Mouse (Mus musculus): ENCODE results near the gene Polr1d. TPM values are rescaled to one million over a fixed set of nuclear protein-coding genes. Genes with fewer than 3 reads are reported as not detected.

The Polr1d gene
- total and polyA plus RNA-seq, 3 experiments, result 107 to 188 (median 131) TPM

GRCm38 (mm10) chr5:147066965-147067364, 9.9 kb upstream of the Polr1d start:
- Histone ChIP-seq H3K4me3 (ENCODE audit: low read depth, low read length) (no peak overlapping the region), H3K36me3 (replicated peaks) (peaks cover 39% of the 10 kb centered on the region), H3K9me3 (replicated peaks) (no peaks in the 10 kb centered on the region), H3K4me1 (ENCODE audit: insufficient read depth, low read depth, low read length) (peaks cover 14% of the 10 kb centered on the region), H3K27me3 (ENCODE audit: insufficient read depth, low read length) (no peaks in the 10 kb centered on the region)
- no peak for TF ChIP-seq TAL1 (conservative IDR thresholded peaks at IDR 0.05; ENCODE audit: low read depth, low read length)
- no peak for DNase-seq (ENCODE audit: low spot score)
- ATAC-seq (ENCODE audit: extremely low read depth, insufficient number of reproducible peaks, low FRiP score, poor library complexity, severe bottlenecking), result no peak

- DNase-seq (ENCODE audit: low spot score) (no peak), ATAC-seq (ENCODE audit: extremely low read depth, insufficient number of reproducible peaks, low FRiP score, poor library complexity, severe bottlenecking) (no peak)
- H3K4me3 ChIP-seq (ENCODE audit: low read depth, low read length), result no peak overlapping the region
- H3K27me3 ChIP-seq (ENCODE audit: insufficient read depth, low read length), result no peaks in the 10 kb centered on the region
- H3K36me3 ChIP-seq (replicated peaks), result peaks cover 44% of the 10 kb centered on the region
- H3K4me1 ChIP-seq (ENCODE audit: insufficient read depth, low read depth, low read length), result peaks cover 14% of the 10 kb centered on the region
- no peaks in the 10 kb centered on the region for H3K9me3 ChIP-seq (replicated peaks)
- no peak for TF ChIP-seq CTCF (IDR thresholded peaks at IDR 0.05; ENCODE audit: low read depth, low read length)
- no peak for TF ChIP-seq GATA1 (IDR thresholded peaks at IDR 0.05; ENCODE audit: borderline replicate concordance, low read length)
- TF ChIP-seq GATA2 (IDR thresholded peaks at IDR 0.05; ENCODE audit: borderline replicate concordance, low read depth, low read length), result no peak
- TF ChIP-seq POLR2AphosphoS5 (IDR thresholded peaks at IDR 0.05; ENCODE audit: insufficient replicate concordance, low read depth, low read length), result no peak
- TF ChIP-seq TAL1 (conservative IDR thresholded peaks at IDR 0.05; ENCODE audit: low read depth, low read length), result no peak
Measured at GRCm38 (mm10) chr5:147068876-147069275, 8.0 kb upstream of the Polr1d start.

GRCm38 (mm10) chr5:147070791-147071516, 5.9 kb upstream of the Polr1d start:
- no peak for TF ChIP-seq GATA1 (IDR thresholded peaks at IDR 0.05; ENCODE audit: borderline replicate concordance, low read length)
- no peak for TF ChIP-seq TAL1 (conservative IDR thresholded peaks at IDR 0.05; ENCODE audit: low read depth, low read length)
- TF ChIP-seq GATA2 (IDR thresholded peaks at IDR 0.05; ENCODE audit: borderline replicate concordance, low read depth, low read length), result no peak
- TF ChIP-seq CTCF (IDR thresholded peaks at IDR 0.05; ENCODE audit: low read depth, low read length), result no peak
- no peak for TF ChIP-seq POLR2AphosphoS5 (IDR thresholded peaks at IDR 0.05; ENCODE audit: insufficient replicate concordance, low read depth, low read length)
- Histone ChIP-seq H3K36me3 (replicated peaks) (peaks cover 35% of the 10 kb centered on the region), H3K27me3 (ENCODE audit: insufficient read depth, low read length) (no peaks in the 10 kb centered on the region), H3K4me3 (ENCODE audit: low read depth, low read length) (no peak overlapping the region), H3K9me3 (replicated peaks) (no peaks in the 10 kb centered on the region), H3K4me1 (ENCODE audit: insufficient read depth, low read depth, low read length) (peaks cover 23% of the 10 kb centered on the region)
- ATAC-seq (ENCODE audit: extremely low read depth, insufficient number of reproducible peaks, low FRiP score, poor library complexity, severe bottlenecking) (no peak), DNase-seq (ENCODE audit: low spot score) (no peak)

GRCm38 (mm10) chr5:147071886-147072285, 5.0 kb upstream of the Polr1d start:
- no peaks in the 10 kb centered on the region for H3K9me3 ChIP-seq (replicated peaks)
- ATAC-seq (ENCODE audit: extremely low read depth, insufficient number of reproducible peaks, low FRiP score, poor library complexity, severe bottlenecking) (no peak), DNase-seq (ENCODE audit: low spot score) (no peak)
- H3K27me3 ChIP-seq (ENCODE audit: insufficient read depth, low read length), result no peaks in the 10 kb centered on the region
- H3K4me3 ChIP-seq (ENCODE audit: low read depth, low read length), result no peak overlapping the region
- H3K4me1 ChIP-seq (ENCODE audit: insufficient read depth, low read depth, low read length), result peaks cover 23% of the 10 kb centered on the region
- TF ChIP-seq TAL1 (conservative IDR thresholded peaks at IDR 0.05; ENCODE audit: low read depth, low read length) (no peak), GATA1 (IDR thresholded peaks at IDR 0.05; ENCODE audit: borderline replicate concordance, low read length) (no peak), POLR2AphosphoS5 (IDR thresholded peaks at IDR 0.05; ENCODE audit: insufficient replicate concordance, low read depth, low read length) (no peak), CTCF (IDR thresholded peaks at IDR 0.05; ENCODE audit: low read depth, low read length) (no peak), GATA2 (IDR thresholded peaks at IDR 0.05; ENCODE audit: borderline replicate concordance, low read depth, low read length) (no peak)
- peaks cover 35% of the 10 kb centered on the region for H3K36me3 ChIP-seq (replicated peaks)

GRCm38 (mm10) chr5:147073805-147074204, 3.0 kb upstream of the Polr1d start:
- Histone ChIP-seq H3K9me3 (replicated peaks) (no peaks in the 10 kb centered on the region), H3K27me3 (ENCODE audit: insufficient read depth, low read length) (no peaks in the 10 kb centered on the region), H3K4me3 (ENCODE audit: low read depth, low read length) (no peak overlapping the region), H3K4me1 (ENCODE audit: insufficient read depth, low read depth, low read length) (peaks cover 27% of the 10 kb centered on the region), H3K36me3 (replicated peaks) (peaks cover 32% of the 10 kb centered on the region)
- ATAC-seq (ENCODE audit: extremely low read depth, insufficient number of reproducible peaks, low FRiP score, poor library complexity, severe bottlenecking) (no peak), DNase-seq (ENCODE audit: low spot score) (no peak)
- TF ChIP-seq TAL1 (conservative IDR thresholded peaks at IDR 0.05; ENCODE audit: low read depth, low read length), result no peak
- TF ChIP-seq CTCF (IDR thresholded peaks at IDR 0.05; ENCODE audit: low read depth, low read length), result no peak
- TF ChIP-seq GATA1 (IDR thresholded peaks at IDR 0.05; ENCODE audit: borderline replicate concordance, low read length), result no peak
- no peak for TF ChIP-seq GATA2 (IDR thresholded peaks at IDR 0.05; ENCODE audit: borderline replicate concordance, low read depth, low read length)
- TF ChIP-seq POLR2AphosphoS5 (IDR thresholded peaks at IDR 0.05; ENCODE audit: insufficient replicate concordance, low read depth, low read length), result no peak

GRCm38 (mm10) chr5:147075103-147076025, 1.5 kb upstream of the Polr1d start:
- peaks cover 37% of the 10 kb centered on the region for H3K4me1 ChIP-seq (ENCODE audit: insufficient read depth, low read depth, low read length)
- ATAC-seq (ENCODE audit: extremely low read depth, insufficient number of reproducible peaks, low FRiP score, poor library complexity, severe bottlenecking) (no peak), DNase-seq (ENCODE audit: low spot score) (no peak)
- H3K9me3 ChIP-seq (replicated peaks), result no peaks in the 10 kb centered on the region
- peaks cover 38% of the 10 kb centered on the region for H3K36me3 ChIP-seq (replicated peaks)
- TF ChIP-seq POLR2AphosphoS5 (IDR thresholded peaks at IDR 0.05; ENCODE audit: insufficient replicate concordance, low read depth, low read length) (no peak), GATA1 (IDR thresholded peaks at IDR 0.05; ENCODE audit: borderline replicate concordance, low read length) (no peak), GATA2 (IDR thresholded peaks at IDR 0.05; ENCODE audit: borderline replicate concordance, low read depth, low read length) (no peak), TAL1 (conservative IDR thresholded peaks at IDR 0.05; ENCODE audit: low read depth, low read length) (no peak), CTCF (IDR thresholded peaks at IDR 0.05; ENCODE audit: low read depth, low read length) (no peak)
- peak overlapping the region; percentile 96 for H3K4me3 ChIP-seq (ENCODE audit: low read depth, low read length)
- H3K27me3 ChIP-seq (ENCODE audit: insufficient read depth, low read length), result no peaks in the 10 kb centered on the region

Data from G1E (cell line).